Mouse (Mus musculus) urinary bladder, postnatal 25 days (tissue): ENCODE results near the gene 9230102O04Rik.

Experiments
- DNase-seq: peaks from one replicate; pipeline ENCODE4 v3.0.0; 2022; ENCODE audit warnings: low spot score

Gene 9230102O04Rik

DNA sequence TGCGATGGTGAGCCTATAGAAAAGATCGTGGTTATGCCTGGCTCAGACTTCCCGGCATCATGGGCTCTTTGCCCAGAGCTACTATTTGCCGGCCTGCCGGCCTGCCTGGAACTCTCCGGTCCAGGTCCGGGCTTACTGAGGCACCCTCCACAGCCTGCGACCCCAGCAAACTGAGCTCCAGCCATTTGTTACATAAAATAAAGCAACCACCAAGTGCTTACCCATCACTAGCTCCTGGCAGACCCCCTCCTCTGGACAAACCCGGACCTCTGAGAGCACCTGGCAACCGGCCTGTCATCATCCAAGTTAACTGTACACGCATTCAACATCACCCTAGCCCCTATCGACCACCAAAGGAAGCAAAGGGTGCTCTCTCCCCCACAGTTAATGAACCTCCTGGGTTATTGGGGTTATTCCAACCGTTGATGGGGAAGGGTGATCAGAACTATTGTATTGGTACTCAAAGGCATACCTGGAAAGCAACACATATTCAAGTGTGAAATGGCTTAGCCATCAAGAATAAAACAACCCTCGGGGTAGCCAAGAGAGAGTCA lies 4.0 kb downstream of the 9230102O04Rik start:
- DNase-seq: no peak

DNA sequence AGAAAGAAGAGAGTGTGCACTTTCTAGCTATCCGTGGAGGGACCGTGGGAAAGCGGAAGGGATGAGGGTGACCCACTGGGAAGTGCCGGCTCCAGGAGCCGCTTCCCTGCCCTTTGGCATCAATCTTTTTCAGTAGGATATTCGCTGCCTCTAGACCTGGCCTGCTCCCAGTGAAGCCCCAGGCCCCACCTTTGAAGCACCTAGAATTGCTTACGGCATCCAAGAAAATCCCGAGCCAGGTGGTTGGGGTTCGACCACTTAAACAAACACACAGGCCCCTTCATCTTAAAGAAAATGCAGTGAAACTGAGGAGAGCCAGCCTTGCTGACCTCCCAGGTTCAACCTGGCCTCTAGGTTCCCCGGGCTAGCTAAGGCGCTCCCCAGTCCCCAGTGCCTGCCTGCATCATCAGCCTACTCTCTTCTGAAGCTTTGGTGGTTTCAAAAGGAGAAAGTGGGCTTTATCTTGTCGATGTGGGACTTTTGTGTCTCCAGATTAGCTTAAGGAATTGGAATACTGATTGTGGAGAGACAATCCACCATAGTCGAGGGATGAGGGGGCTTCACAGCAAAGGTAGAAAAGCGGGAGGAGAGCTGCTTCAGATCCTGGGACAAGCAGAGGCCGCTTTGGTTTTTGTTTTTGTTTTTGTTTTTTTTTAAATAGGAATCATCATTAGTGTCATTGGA lies 4.7 kb downstream of the 9230102O04Rik start:
- DNase-seq: no peak

DNA sequence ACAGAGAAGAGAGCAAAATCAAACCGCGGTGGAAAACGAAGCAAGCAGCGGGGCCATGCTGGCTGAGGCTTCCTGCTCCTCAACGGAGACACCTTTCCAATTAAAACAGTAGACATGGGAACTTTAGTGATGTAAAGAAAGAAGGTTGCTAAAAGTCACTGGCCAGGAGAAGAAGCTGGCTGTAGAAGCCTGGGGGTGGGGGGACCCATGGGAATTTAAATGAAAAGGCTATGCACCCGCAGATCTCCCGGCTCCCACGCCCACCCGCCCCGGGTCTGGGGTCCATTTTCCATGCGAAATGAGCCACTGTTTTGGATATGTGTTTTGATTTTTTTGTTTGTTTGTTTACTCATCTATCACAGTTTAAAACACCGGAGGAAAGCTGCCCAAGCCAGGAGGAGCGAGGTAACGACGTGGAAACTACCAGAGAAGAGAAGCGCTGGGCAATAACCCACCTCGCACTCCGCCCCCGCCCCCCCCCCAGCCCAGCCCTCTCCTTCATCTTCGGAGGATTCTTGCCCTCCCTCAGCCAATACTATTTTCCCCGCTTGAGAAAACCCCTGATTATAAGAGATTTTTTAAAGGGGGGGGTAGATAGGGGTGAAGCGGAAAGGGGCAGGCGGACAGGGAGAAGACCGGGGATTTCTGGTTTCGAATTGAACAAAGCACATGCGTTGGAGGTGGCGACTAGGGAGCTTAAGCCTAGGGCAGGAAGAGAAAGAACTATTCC lies 5.4 kb downstream of the 9230102O04Rik start:
- DNase-seq: no peak

DNA sequence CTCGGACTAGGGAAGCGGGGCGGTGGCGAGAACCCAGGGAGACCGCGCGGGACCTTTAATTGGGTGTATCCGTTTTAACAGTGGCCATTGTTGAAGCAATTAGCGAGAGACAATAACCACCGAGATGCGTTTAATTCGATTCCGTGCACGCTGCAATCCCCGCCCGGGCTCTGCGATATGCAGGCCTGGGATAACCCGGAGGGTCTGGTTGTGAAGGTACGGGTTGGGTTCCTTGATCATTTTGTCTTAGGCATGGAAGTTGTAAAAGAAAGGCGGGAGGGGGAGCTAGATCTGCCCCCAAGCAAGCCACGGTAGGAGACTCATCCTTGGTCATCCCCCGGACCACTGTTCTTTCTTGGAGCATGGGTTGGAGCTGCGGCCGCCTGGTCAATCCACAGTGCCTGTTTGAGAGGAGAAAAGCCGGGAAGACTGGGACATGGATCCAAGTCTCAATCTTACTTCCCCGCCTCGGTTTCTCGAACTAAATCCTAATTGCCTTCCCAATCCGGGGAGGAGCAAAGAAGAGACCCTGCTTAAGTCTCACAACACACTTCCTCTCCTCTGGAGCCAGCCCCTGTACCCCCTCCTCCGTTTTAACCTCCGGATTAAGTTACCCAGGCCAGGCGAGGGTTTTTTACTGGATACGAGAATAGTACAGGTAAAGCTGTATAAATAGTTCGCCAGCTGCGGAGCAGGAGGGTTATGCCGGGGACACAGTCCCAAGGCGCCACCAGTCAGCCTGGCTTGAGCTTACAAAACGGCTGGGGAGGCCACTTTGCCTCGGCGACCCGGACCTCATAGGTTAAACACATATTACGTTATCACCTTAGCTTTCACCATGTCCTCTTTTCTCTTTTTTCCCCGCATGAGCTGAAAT lies 6.2 kb downstream of the 9230102O04Rik start:
- no peak for DNase-seq

DNA sequence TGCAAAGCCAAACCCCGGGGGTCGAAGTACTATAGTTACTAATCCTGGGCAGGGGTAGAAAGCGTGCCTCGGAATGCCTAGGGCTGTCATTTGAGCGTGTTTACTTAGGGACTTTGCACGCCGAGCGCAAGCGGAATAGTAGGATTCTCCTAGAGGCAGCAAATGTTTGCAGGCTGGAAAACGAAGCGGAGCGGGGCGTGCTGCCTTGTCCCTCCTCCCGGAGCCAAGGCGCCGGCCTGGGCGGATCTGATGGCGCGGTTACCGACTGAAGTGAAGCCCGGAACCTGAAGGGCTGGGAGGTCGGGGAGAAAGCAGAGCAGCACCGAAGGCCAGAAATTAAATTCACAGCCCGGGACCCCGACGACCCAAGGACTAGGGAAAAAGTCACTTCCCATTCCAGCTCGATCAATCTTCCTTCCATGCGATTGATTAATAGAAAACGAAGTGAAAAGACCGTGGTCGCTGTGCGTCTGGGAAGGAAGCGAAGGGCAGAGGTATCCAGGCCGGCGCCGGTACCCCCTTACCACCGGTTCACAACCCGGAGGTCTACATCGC lies 6.9 kb downstream of the 9230102O04Rik start:
- no peak for DNase-seq

DNA sequence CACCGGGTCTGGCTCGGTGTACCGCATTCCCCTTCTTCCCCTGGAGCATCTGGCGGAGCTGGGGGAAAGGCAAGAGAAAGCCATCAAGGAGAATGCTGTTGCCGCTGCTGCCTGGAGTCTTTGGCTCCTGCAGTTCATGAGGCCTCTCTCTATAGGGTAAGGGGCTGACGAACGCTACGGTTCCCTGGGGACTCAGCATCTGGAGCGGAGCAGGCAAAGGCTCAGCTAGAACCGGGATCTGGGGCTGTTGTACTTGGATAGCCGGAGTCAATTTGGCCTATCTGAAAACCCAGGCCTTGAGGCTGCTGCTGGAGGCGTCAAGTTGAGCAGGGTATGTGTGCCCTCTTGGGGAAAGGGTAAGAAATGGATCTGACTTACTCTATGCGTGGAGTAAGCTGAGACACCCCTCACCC lies 7.7 kb downstream of the 9230102O04Rik start:
- no peak for DNase-seq

DNA sequence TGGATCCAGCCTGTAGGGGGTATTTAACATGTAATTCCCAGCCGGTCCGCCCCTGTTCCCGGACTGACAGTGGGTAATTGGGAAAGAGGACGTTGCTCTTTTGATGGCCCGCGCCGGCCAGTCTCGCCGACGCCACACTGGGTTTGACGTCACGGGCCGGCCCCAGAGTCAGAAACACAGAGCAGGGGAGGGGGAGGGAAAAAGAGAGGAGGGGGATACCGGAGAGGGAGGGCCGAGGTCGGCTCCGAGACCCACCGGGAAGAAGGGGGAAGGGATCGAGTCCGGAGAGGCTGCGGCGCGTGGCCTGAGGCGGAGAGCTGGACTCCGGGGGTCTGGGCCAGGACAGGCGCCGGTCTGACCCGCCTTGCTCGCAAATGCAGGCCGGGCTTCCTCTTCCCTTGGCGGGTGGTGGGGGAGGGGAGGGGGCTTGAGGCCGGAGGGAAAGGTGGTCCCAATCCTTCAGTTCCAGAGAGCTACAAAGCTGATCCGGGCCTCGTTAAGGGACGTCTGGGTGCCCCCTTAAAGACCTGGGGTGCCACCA lies 8.2 kb downstream of the 9230102O04Rik start, which contains the start of gene 4930412O13Rik:
4930412O13Rik (plus strand) TSS at position 202 of the 541 bp plus-strand sequence.
- DNase-seq: no peak

DNA sequence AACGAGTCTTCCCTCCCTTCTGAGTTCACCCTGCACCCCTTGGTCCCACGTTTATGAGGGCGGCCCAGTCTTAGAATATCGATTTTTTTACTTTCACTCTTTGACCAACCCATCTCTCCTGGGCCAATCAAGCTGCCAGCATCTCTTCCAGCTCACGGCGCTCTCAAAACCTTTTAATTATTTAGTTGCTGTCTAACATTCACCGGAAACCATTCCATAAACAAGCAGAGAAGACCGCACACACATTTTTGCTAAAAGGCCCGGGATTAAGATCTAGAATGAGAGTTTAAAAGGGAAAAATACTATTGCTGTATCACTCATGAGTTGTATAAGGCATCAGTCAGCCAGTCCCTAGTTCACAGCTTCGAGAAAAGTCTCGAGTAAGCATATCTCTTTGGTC lies 9.1 kb downstream of the 9230102O04Rik start:
- no peak for DNase-seq

DNA sequence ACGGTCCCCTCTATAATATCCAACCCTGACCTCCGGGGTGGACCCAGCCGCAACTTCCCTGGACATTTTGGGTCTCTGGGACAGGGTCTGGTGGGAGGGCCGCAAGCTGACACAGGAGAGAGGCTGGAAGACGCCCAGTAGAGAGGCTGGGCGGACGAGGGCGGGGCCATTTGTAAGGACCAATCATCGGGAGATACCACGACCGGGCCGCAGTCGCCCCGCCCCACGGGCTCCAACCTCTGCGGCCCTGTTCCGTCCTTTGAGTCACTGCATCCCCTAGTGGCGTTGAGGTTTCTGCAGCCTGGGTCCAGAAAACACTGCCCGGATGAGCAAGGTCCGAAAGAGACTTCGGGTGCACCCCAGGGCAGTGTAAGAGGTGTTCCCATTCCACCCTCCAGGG lies 9.8 kb downstream of the 9230102O04Rik start:
- peak; percentile 88 for DNase-seq

DNA sequence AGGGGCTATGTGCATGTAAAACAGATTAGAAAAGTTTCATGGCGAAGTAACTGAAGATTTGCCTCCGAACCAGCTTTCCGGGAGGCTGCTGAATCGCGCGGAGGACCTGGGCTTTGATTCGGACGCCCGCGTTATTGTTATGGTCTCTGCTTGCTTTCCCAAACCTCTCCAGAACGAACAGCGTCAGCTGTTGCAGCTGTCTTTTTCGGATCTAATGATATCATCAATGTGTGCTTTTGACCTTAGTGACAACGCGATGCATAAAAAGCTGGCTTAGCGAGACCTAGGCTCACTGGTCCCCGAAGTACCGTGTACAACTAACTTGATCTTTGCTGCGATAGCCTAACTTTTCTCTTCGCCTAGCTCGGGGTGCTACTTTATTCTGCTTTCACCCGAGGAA lies 10.2 kb downstream of the 9230102O04Rik start:
- no peak for DNase-seq

DNA sequence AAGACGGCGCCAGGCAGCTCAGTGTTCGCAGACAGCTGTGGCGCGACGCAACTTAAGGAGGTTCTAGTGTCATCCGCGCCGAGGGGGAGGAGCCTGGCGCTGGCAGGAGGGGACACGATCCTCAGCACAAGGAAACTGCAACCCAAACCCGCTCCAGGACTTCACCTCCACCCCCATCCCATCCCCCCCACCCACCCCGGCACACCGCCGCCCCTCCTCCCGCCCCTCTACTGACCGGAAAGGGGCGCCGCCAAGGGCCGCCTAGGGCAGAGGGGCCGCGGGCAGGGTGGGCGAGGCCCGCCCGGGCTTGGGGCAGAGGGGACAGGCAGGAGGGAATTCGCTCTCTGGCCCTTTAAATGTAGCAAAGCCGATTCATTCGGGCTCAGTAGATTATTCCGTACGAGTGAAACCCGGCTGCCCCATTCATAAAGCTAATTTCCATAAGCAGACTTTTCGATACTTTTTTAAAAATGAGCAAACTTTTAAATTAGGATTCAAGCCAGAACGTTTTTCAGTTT lies 10.7 kb downstream of the 9230102O04Rik start:
- DNase-seq: peak; percentile 67

DNA sequence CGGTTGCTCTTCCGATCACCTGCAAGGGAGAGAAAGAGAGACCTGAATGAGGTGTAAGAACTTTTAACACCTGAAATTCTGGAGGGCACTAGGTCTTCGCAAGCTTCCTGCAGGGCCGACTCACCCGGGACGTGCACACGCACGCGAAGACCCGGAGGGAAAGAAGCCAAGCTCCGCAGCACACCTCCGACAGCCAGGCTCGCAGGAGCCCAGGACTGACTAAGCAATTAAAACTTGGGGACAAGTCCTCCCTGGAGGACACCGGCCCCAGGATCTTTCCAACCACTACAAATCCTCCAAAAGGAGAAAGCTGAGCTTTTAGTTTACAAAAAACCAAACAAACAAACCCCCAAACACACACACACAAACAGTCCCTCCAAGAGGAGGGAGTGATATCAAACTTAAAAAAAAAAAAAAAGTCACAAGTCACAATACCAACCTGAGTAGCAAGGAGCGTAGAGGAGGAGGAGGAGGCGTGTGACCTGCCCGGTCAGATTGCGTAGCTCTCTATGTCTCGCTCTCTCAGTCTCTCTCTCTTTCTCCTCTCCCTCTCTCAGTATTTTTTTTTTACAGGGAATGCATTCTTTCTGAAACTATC lies 11.3 kb downstream of the 9230102O04Rik start:
- DNase-seq: no peak

DNA sequence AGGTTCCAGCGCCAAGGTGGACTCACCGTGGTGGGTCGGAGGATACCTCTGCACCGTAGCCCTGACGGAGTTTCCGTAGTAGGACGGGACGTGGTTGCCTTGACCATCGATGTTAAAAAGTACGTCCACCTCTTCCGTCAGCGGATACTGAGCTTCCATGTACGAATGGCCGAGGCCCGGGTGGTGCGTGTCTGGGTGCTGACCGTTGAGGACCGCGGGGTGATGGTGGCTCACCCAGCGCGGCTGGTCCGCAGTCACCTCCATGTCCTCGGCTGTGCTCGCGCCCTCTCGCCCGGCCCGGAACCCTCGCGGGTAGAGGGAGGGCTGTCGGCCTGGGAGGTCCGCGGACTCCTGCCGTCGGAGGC lies 12.0 kb downstream of the 9230102O04Rik start:
- no peak for DNase-seq

DNA sequence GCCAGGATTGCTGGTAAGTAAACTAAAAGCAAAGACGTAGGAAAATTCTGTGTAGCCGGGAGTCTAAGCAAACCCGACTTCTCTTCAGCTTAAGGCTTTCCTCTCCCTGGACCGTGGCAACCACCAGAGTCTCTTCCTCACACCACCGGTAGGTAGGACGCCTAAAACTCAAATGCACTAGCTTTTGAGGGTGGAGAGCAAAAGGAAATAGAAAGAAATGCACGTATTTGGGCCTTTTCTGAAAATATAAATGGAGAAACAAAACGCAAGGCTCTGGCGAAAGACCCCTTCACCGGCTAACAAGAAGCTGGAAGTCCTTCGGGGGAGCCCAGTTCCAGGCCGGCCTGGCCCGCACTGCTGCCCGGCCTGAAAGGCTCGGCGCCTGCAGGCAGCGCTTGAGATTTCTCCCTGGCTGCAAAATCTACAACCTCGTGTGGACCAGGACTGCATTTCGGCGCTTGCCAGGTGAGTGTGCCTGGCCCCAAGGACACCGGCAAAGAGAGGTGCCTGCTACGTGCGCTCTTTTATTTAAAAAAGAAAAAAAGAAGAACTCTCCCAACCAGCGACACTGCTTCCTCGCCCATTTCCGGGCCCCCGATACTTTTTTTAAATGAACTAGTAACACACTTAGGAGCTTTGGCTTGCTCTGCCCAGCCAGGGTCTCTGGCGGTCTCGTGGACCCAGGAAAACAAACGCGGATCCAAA lies 12.6 kb downstream of the 9230102O04Rik start:
- no peak for DNase-seq

DNA sequence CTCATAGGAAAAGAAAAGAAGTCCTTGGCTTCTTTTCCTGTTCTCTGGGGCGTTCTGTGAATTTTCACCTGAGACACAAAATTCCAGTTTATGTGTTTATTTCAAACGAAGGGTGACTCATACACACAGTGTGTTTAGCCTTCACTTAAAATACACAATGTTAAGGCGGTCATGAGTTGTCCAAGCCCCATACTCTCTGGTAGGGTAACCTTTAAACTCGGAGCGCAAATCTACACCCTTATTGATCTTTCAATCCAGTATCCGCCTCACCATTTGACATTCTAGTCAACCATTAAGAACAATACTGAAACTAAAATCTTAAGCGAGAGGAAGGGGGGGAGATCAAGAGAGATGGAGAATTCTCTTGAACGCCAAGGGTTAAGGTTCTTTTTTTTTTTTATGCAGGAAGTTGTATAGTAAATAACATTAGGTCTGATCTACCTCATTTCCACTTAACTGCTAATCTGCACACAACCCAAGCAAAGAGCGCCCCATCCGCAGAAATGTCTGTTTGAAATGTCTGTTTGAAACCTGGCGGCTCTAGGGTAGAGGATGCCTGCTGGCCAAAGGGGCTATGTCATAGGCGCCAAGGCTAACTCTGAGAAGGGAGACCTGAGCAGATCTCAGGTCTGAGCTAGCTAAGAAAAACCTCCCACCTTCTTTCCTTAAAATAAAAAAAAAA lies 13.5 kb downstream of the 9230102O04Rik start:
- no peak for DNase-seq

DNA sequence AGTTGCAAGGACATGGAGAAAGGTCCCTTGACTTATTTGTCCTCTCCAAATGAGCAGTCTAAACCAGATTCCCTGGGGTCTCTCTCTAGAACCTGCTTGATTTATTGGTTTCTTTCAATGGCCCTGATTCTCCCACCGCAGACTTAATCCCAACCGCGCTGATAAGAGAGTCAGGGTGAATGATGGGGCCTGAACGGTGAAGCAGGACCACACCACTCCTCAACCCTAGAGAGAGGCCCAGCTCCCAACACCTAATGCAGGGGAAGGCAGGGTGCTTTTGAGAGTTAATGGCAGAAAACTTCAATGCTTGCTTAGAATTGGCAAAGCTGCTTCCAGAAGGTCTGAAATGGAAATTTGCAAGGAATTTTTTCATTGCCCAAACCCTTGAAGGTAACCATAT lies 14.1 kb downstream of the 9230102O04Rik start:
- no peak for DNase-seq

DNA sequence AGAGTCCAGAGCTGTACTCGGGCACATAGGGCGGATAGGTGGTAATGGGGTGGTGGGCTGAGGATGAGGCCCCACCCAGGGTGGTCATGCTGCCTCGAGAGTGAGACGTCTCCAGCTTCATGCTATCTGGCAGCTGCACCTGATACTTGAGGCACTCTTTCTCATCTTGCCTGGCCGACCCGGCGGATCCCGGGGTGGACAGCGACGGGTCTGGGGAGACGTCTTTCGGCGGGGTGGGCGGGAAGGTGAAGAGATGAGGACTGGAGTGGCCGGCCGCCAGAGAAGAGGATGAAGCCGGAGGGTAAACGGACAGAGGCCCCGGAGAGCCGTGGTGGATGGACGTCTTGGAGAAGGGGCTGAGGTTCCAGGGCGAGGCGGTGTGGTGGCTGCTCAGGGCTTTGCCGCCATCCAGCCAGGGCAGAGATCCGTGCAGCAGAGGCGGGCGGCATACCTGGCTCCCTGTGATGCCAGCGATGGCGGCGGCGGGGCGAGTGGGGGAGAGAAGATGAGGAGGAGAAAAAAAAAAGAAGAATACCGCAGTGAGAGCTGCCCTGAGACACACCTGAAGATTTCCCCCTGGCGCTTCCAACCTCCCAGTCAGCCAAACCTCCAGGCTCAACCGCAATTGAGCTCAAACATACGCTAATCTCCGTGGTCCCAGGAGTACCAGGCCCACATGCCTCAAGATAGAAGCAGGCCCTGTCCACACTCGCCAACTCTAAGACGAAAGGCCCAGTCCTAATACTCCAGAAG lies 14.7 kb downstream of the 9230102O04Rik start:
- no peak for DNase-seq

DNA sequence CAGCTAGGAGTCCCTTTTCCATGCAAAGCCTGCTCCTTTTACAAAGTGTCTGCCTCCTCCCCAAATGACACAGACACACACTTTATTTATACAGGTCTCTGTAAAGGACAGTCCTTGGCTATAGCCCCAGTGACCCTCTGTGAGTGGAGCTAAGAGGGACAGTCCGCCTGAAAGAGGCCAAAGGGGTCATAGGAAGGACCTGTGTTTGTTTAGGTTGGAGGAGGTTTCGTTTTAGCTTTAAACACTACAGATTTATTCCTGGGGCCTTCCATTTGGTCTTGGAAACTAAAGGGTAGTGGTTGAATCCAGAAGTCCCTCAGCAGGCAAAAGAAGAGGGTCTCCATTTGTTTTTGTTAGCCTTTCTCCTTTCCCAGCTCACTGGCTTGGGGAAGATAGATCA lies 15.6 kb downstream of the 9230102O04Rik start:
- no peak for DNase-seq

DNA sequence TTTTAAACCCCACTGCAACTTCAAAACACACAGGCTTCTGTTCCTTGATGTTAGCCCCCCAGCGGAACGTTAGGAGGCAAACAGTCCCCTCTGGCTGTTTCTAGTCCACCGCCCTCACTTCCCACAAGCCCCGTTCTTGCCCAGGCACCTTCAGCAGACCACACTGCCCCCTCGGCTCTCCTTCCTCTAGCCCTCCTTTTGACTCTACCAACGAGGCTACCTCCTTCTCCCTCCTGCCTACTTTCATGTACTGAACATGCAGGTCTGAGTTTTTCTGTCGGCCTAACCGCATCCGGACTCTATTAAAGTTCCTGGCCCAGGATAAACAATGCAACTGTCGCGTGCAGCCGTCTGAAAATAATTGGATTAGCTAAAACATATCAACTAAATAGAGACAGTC lies 16.7 kb downstream of the 9230102O04Rik start:
- no peak for DNase-seq
